Mouse (Mus musculus): ENCODE measurements around the gene Wdr27.
"Not testable (repeated sequence)": the region's sequence is repeated elsewhere in the genome, so short reads cannot be mapped to it uniquely, and the experiment has no call there.

Wdr27 gene

GRCm38 (mm10) chr17:14943009-14943728, at the start of gene Wdr27, which contains the start of gene 1600012H06Rik:
Gene Wdr27, minus strand, starts transcription at chr17:14943158.
Gene 1600012H06Rik, plus strand, starts transcription at chr17:14943184.
- DNase-seq (ENCODE audit: extremely low spot score, low spot score) = peak; percentile 100

DNA sequence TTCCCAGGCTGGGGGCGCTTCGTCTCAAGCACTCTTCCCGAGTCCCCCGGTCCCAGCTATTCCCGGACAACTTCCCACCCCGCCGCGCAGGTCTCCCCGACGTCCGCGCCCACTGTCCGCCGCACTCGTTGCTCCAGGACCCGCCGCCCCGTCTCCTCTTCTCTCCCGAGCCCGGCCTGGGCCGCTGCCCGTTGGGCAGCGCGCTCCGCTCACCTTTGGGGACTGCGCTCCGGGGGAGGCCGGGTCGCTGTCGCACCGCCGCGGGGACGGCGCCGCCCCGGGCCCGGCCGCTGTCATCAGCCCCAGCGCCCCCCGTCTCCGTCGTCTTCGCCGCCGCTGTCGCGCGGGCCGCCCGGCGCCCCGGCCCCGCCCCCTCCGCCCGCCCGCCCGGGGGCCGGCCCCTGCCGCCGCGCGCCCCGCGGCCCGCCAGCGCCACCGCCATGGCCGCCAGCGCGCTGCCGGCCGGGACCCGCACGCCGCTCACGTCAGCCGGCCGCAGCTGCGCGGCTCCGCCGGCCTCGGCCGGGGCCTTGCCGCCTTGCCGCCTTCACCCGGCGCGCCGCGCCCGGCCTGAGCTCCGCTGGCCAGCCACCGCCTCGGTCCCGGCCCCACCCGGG, 49.7 kb upstream of the Wdr27 start:
- not testable (repeated sequence) for DNase-seq (ENCODE audit: extremely low spot score, low spot score)

DNA sequence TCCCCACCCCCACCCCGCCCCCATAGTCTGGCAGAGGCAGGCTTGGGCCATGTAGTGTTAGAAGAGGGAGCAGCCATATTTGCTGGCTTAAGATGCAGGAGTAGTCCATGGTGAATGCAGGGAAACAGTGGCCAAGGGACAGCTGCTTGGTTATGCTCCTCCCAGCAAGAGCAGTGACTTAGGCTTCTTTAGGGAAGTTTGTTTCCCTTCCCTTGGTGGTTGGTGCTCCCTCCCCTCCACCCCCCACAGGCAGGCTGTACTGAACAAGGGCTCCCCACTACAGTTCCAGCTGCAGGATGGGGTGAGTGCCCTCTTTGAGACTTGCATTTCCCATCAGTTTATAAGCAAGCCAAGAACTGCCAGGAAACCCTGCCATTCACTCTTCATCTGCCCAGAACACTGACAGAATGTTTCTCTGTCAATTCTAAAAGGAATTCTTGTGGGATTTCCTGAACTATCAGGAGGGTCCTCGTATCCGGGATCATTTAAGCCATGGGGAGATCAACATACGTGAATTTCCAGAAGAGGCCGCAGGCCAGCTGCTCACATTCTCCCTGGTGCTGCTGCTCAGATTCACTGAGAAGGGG, 47.3 kb upstream of the Wdr27 start:
- DNase-seq (ENCODE audit: extremely low spot score, low spot score) = not testable (repeated sequence)

DNA sequence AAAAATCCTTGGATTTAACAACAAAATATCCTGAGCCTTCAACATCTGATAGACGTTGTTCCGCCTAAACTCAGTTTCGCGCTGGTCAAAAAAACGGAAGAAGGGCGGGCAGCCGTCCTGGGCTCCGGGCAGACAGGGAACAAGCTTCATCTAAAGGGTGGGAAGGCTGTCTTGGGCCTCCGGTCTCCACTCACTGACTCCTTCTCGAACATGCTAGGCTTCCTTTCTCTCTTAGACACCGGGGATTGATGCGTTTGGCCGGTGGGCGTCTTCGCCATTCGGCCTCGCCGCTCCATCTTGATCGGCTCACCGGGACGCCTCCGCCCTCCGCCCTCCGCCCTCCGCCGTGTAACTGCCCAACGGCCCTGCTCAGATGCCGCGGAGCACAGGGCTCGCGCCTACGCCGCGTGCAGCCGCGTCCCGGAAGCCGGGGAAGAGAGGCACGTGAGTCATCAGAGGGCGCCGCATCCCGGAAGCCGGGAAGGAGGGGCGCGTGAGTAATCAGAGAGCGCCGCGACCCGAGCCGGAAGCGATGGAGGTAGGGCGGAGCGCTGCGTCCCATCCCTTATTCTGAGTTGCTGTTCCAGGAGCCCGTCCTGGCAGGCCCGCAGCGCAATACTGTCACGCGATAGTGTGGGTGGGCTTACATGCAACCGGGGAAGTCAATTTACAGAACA, 35.5 kb upstream of the Wdr27 start, which contains the start of the genes 9030025P20Rik and Gm3417:
Gene 9030025P20Rik (plus strand): TSS at position 107 of the 677 bp plus-strand sequence.
Gene Gm3417 (minus strand): TSS at position 429 of the 677 bp plus-strand sequence.
- not testable (repeated sequence) for DNase-seq (ENCODE audit: extremely low spot score, low spot score)

DNA sequence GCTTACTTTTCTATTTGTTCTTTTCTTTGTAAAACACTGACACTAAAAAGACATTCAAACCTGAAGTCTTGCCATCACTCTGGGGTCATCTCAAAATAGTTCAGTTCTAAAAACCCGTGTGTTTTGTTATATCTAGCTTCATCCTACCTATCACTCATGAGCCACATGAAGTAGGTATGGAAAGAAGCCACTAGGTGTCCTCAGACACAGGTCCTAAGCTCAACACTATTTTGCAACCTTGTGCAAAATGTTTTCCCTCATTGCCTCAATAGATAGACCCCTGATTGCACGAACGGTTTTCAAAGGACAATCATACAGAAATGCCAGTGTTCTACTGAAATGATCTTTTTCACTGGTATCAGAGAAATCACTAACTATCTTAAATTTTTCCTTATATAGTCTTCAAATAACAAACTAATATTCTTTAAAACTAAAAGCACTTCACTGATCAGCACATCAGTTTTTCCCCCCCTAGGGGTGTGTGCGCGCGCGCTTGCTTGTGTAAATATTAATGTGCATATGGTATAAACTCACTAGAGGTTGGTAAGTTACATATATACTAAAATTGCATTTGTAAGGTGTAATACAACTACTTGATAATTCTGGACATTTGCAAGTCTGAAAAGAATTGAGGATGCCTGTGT, 34.9 kb upstream of the Wdr27 start:
- not testable (repeated sequence) for DNase-seq (ENCODE audit: extremely low spot score, low spot score)

DNA sequence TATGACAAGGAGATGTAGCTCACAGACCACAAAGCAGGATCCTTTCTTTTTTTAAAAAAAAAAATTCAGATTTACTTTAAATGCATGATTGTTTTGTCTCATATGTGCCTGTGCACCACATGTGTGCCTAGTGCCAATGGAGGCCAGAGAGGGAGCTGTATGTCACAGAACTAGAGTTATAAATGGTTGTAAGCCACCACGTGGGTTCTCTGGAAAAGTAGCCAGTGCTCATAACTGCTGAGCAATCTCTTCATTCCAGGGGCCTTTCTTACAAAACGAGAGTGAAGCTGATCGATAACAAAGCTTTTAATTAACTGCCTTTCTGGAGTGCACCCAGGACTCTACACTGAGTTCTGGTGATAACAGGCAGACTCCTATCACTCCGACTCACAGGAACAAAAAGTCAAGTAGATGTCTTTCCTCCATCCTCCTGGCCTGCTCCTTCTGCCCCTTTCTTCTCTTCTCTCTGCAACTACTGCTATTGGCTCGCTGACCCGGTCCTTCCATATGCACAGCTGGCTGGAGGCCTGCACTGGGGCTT, 25.5 kb upstream of the Wdr27 start:
- DNase-seq (ENCODE audit: extremely low spot score, low spot score) = not testable (repeated sequence)

GRCm38 (mm10) chr17:14961557-14962154, 18.7 kb upstream of the Wdr27 start:
- DNase-seq (ENCODE audit: extremely low spot score, low spot score) = not testable (repeated sequence)

- DNase-seq (ENCODE audit: extremely low spot score, low spot score) = peak; percentile 66
Observed at GRCm38 (mm10) chr17:14960951-14961556, 18.1 kb upstream of the Wdr27 start, which contains the start of gene Phf10. Gene Phf10, minus strand, starts transcription at chr17:14961273.

GRCm38 (mm10) chr17:14960520-14960919, 17.6 kb upstream of the Wdr27 start:
- peak; percentile 49 for DNase-seq (ENCODE audit: extremely low spot score, low spot score)

DNA sequence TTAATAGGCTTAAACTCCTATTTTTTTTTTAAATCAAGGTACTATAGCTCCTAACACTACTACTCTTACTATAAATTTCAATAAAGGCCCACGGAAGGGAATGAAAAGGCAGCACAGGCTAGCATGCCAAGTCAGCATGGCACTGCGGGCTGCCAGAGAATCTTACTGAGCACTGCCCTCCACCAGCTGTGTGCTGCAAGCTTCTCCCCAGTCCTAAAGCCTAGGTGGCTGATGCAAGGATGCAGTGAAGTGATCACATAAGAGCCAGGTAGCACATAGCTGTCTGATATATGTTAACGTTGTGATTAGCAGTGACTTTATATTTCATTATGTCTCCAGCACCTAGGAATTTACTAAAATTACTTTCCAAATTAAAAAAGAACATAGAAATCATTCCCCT, 17.0 kb upstream of the Wdr27 start:
- no peak for DNase-seq (ENCODE audit: extremely low spot score, low spot score)

- no peak for DNase-seq (ENCODE audit: extremely low spot score, low spot score)
Observed at GRCm38 (mm10) chr17:14958686-14959327, 15.8 kb upstream of the Wdr27 start.

DNA sequence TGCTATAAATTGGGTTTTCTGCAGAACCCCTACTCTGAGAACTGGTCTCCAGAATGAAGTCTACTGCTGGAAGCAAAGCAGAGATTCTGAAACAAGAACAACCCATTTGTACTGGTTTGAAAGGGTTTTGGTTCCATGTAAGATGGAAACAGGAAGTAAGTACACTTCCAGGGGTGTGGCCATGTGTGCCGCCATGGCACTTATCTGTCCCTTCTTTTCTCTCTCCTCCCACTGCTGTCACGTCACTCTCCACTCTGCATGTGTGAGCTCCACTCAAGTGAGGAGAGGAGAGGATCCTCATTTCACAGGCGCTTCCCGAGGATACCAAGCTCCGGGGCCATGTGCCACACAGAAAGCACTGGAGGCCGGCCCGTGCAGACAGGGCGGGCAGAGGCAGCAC, 10.5 kb upstream of the Wdr27 start:
- DNase-seq (ENCODE audit: extremely low spot score, low spot score) = no peak

GRCm38 (mm10) chr17:14949161-14949827, 6.3 kb upstream of the Wdr27 start:
- no peak for DNase-seq (ENCODE audit: extremely low spot score, low spot score)

DNA sequence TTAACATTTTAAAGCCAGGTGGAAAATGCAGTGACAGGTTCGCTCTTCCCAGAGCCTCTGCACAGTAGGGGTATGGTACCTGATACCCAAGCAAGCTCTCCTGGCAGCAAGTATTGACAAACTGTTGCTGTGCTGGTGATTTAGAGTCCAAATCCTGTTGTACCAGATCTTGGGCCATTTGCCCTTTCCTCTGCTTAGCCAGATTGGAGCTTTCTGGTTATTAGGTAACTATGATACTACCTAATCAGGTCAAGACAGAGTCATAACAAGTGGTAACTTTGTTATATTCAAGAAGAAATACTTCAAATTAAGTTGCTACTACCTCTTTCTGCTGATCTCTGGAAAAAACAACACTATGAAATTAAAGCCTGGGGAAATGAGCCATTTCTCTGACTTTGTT, 1.6 kb upstream of the Wdr27 start:
- DNase-seq (ENCODE audit: extremely low spot score, low spot score) = no peak

- no peak for DNase-seq (ENCODE audit: extremely low spot score, low spot score)
Observed at GRCm38 (mm10) chr17:14943729-14944059, 736 bp upstream of the Wdr27 start.

GRCm38 (mm10) chr17:14942181-14942580, 777 bp downstream of the Wdr27 start:
- not testable (repeated sequence) for DNase-seq (ENCODE audit: extremely low spot score, low spot score)

DNA sequence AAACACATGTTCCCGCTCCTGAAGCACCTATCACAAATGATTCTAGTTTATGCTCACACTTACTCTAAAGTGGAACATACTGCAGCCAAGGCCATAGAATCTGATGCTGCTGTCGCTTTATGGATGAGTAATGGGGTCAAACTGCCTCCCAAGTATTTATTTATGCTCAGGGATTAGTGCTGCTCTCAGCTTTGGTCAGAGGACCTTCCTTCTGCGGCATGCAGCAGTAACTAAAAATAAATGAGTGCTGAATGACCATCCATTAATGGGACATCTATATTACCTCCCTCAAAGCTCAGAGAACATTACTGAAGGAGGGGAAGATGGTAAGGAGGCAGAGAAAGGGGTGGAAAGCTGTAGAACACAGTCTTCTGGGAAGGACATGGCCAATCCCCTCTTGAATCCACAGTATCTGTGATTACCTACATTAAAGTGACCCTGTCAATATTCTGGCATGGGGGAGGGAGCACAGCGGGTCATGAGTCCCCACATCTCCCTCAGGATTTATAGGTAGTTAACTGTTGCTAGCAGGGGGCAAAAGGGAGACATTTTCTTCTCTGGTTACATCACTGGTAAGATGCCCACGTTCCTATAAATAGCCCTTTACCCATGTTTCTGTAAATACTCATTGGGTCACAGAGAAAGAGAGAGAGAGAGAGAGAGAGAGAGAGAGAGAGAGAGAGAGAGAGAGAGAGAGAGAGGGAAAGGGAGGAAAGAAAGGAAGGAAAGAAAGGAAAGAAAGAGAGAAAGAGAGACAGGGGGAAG, 6.9 kb downstream of the Wdr27 start:
- DNase-seq (ENCODE audit: extremely low spot score, low spot score) = no peak

- not testable (repeated sequence) for DNase-seq (ENCODE audit: extremely low spot score, low spot score)
Observed at GRCm38 (mm10) chr17:14935280-14935679, 7.7 kb downstream of the Wdr27 start.

Measured in neural tube, embryonic 10.5 days (tissue).